Mouse (Mus musculus): Measurements from ENCODE around the gene Ubn2. TPM values are rescaled to one million over a fixed set of nuclear protein-coding genes. Genes with fewer than 3 reads are reported as not detected.
A peak's percentile ranks its signal among the peaks of the same experiment; 100 is the strongest.
"Not testable (repeated sequence)": the region's sequence is repeated elsewhere in the genome, so short reads cannot be mapped to it uniquely, and the experiment has no call there.

The Ubn2 gene
- polyA plus RNA-seq, 1 experiment from 2014 or later: 13.0 TPM

GRCm38 (mm10) chr6:38535366-38535690, 101.6 kb downstream of the Ubn2 start:
- peaks cover 13% of the 10 kb centered on the region for H3K36me3 ChIP-seq (ENCODE audit: control insufficient read depth, insufficient read depth, low read length)
- peak overlapping the region; percentile 98 to 99 for H3K27ac ChIP-seq (replicated peaks in 1 of 2; ENCODE audit: control insufficient read depth in 1 of 2, insufficient read depth in 1 of 2, low read depth in 2 of 2, low read length in 2 of 2)
- no peaks in the 10 kb centered on the region for H3K9me3 ChIP-seq (ENCODE audit: control insufficient read depth, low read length)
- H3K4me2 ChIP-seq (ENCODE audit: low read length): peak overlapping the region; percentile 69
- peak overlapping the region; percentile 87 to 91 for H3K4me3 ChIP-seq (ENCODE audit: control insufficient read depth in 1 of 2, insufficient read depth in 1 of 2, low read depth in 1 of 2, low read length in 2 of 2)
- 2% methylated on average over 9 of the region's 9 CpGs for WGBS
- H3K4me1 ChIP-seq (ENCODE audit: control insufficient read depth in 2 of 2, insufficient read depth in 2 of 2, low read length in 2 of 2): peaks cover 0 to 11% of the 10 kb centered on the region in 2 experiments; a peak in 3 of 4 replicates
- H3K9ac ChIP-seq (ENCODE audit: low read length): peak overlapping the region; percentile 97
- ATAC-seq (ENCODE audit: insufficient number of reproducible peaks, insufficient read depth, low FRiP score, low read depth): no peak
- H3K27me3 ChIP-seq (ENCODE audit: control insufficient read depth, insufficient read depth, low read length): no peaks in the 10 kb centered on the region

GRCm38 (mm10) chr6:38535788-38536187, 102.0 kb downstream of the Ubn2 start:
- Histone ChIP-seq H3K4me3 (ENCODE audit: control insufficient read depth in 1 of 2, insufficient read depth in 1 of 2, low read depth in 1 of 2, low read length in 2 of 2) (peak overlapping the region in 1 of 2 experiments; percentile 87; a peak in 2 of 4 replicates), H3K4me1 (ENCODE audit: control insufficient read depth in 2 of 2, insufficient read depth in 2 of 2, low read length in 2 of 2) (peaks cover 0 to 11% of the 10 kb centered on the region in 2 experiments; a peak in 3 of 4 replicates), H3K27ac (replicated peaks in 1 of 2; ENCODE audit: control insufficient read depth in 1 of 2, insufficient read depth in 1 of 2, low read depth in 2 of 2, low read length in 2 of 2) (peak overlapping the region in 1 of 2 experiments; percentile 99; a peak in 1 of 4 replicates), H3K36me3 (ENCODE audit: control insufficient read depth, insufficient read depth, low read length) (peaks cover 14% of the 10 kb centered on the region), H3K9me3 (ENCODE audit: control insufficient read depth, low read length) (no peaks in the 10 kb centered on the region), H3K9ac (ENCODE audit: low read length) (peak overlapping the region; percentile 97), H3K27me3 (ENCODE audit: control insufficient read depth, insufficient read depth, low read length) (no peaks in the 10 kb centered on the region), H3K4me2 (ENCODE audit: low read length) (peak overlapping the region; percentile 69)
- ATAC-seq (ENCODE audit: insufficient number of reproducible peaks, insufficient read depth, low FRiP score, low read depth): no peak
- 91% methylated on average over 1 of the region's 1 CpGs for WGBS

GRCm38 (mm10) chr6:38544141-38544540, 110.4 kb downstream of the Ubn2 start:
- not testable (repeated sequence) for H3K9me3 ChIP-seq (ENCODE audit: control insufficient read depth, low read length); ATAC-seq (ENCODE audit: insufficient number of reproducible peaks, insufficient read depth, low FRiP score, low read depth); H3K27ac ChIP-seq (replicated peaks in 1 of 2; ENCODE audit: control insufficient read depth in 1 of 2, insufficient read depth in 1 of 2, low read depth in 2 of 2, low read length in 2 of 2); H3K4me3 ChIP-seq (ENCODE audit: control insufficient read depth in 1 of 2, insufficient read depth in 1 of 2, low read depth in 1 of 2, low read length in 2 of 2); H3K27me3 ChIP-seq (ENCODE audit: control insufficient read depth, insufficient read depth, low read length); H3K4me1 ChIP-seq (ENCODE audit: control insufficient read depth in 2 of 2, insufficient read depth in 2 of 2, low read length in 2 of 2); H3K4me2 ChIP-seq (ENCODE audit: low read length); H3K9ac ChIP-seq (ENCODE audit: low read length)
- peaks cover 12% of the 10 kb centered on the region for H3K36me3 ChIP-seq (ENCODE audit: control insufficient read depth, insufficient read depth, low read length)
- 94% methylated on average over 4 of the region's 5 CpGs for WGBS

GRCm38 (mm10) chr6:38547005-38547404, 113.3 kb downstream of the Ubn2 start:
- not testable (repeated sequence) for H3K4me2 ChIP-seq (ENCODE audit: low read length); H3K36me3 ChIP-seq (ENCODE audit: control insufficient read depth, insufficient read depth, low read length); H3K4me3 ChIP-seq (ENCODE audit: control insufficient read depth in 1 of 2, insufficient read depth in 1 of 2, low read depth in 1 of 2, low read length in 2 of 2); H3K9me3 ChIP-seq (ENCODE audit: control insufficient read depth, low read length); H3K27me3 ChIP-seq (ENCODE audit: control insufficient read depth, insufficient read depth, low read length); H3K27ac ChIP-seq (replicated peaks in 1 of 2; ENCODE audit: control insufficient read depth in 1 of 2, insufficient read depth in 1 of 2, low read depth in 2 of 2, low read length in 2 of 2); H3K9ac ChIP-seq (ENCODE audit: low read length); ATAC-seq (ENCODE audit: insufficient number of reproducible peaks, insufficient read depth, low FRiP score, low read depth)
- peaks cover 5 to 14% of the 10 kb centered on the region in 2 experiments; a peak in 3 of 4 replicates for H3K4me1 ChIP-seq (ENCODE audit: control insufficient read depth in 2 of 2, insufficient read depth in 2 of 2, low read length in 2 of 2)
- 90% methylated on average over 2 of the region's 2 CpGs for WGBS

- WGBS: 23% methylated on average over 1 of the region's 1 CpGs
- Histone ChIP-seq H3K4me1 (ENCODE audit: control insufficient read depth in 2 of 2, insufficient read depth in 2 of 2, low read length in 2 of 2) (peaks cover 5 to 14% of the 10 kb centered on the region in 2 experiments; a peak in 3 of 4 replicates), H3K4me2 (ENCODE audit: low read length) (no peak overlapping the region), H3K4me3 (ENCODE audit: control insufficient read depth in 1 of 2, insufficient read depth in 1 of 2, low read depth in 1 of 2, low read length in 2 of 2) (no peak overlapping the region), H3K36me3 (ENCODE audit: control insufficient read depth, insufficient read depth, low read length) (no peaks in the 10 kb centered on the region), H3K27me3 (ENCODE audit: control insufficient read depth, insufficient read depth, low read length) (no peaks in the 10 kb centered on the region), H3K9ac (ENCODE audit: low read length) (0 out of 2 replicates have a peak overlapping the region, but pooled peaks have one; percentile 9), H3K27ac (replicated peaks in 1 of 2; ENCODE audit: control insufficient read depth in 1 of 2, insufficient read depth in 1 of 2, low read depth in 2 of 2, low read length in 2 of 2) (peak overlapping the region; percentile 20 to 84), H3K9me3 (ENCODE audit: control insufficient read depth, low read length) (no peaks in the 10 kb centered on the region)
- no peak for ATAC-seq (ENCODE audit: insufficient number of reproducible peaks, insufficient read depth, low FRiP score, low read depth)
Measured at GRCm38 (mm10) chr6:38547707-38548106, 114.0 kb downstream of the Ubn2 start.

- not testable (repeated sequence) for H3K4me3 ChIP-seq (ENCODE audit: control insufficient read depth in 1 of 2, insufficient read depth in 1 of 2, low read depth in 1 of 2, low read length in 2 of 2); H3K27ac ChIP-seq (replicated peaks in 1 of 2; ENCODE audit: control insufficient read depth in 1 of 2, insufficient read depth in 1 of 2, low read depth in 2 of 2, low read length in 2 of 2); H3K36me3 ChIP-seq (ENCODE audit: control insufficient read depth, insufficient read depth, low read length); H3K27me3 ChIP-seq (ENCODE audit: control insufficient read depth, insufficient read depth, low read length); ATAC-seq (ENCODE audit: insufficient number of reproducible peaks, insufficient read depth, low FRiP score, low read depth); H3K9me3 ChIP-seq (ENCODE audit: control insufficient read depth, low read length); H3K4me2 ChIP-seq (ENCODE audit: low read length); H3K9ac ChIP-seq (ENCODE audit: low read length)
- H3K4me1 ChIP-seq (ENCODE audit: control insufficient read depth in 2 of 2, insufficient read depth in 2 of 2, low read length in 2 of 2): peaks cover 5 to 14% of the 10 kb centered on the region in 2 experiments; a peak in 3 of 4 replicates
- WGBS: 91% methylated on average over 7 of the region's 7 CpGs
Measured at GRCm38 (mm10) chr6:38548595-38548994, 114.8 kb downstream of the Ubn2 start.

- Histone ChIP-seq H3K4me3 (ENCODE audit: control insufficient read depth in 1 of 2, insufficient read depth in 1 of 2, low read depth in 1 of 2, low read length in 2 of 2) (peak overlapping the region in 1 of 2 experiments; percentile 81; a peak in 2 of 4 replicates), H3K4me2 (ENCODE audit: low read length) (peak overlapping the region; percentile 78), H3K4me1 (ENCODE audit: control insufficient read depth in 2 of 2, insufficient read depth in 2 of 2, low read length in 2 of 2) (peaks cover 7 to 25% of the 10 kb centered on the region in 2 experiments; a peak in 3 of 4 replicates), H3K27ac (replicated peaks in 1 of 2; ENCODE audit: control insufficient read depth in 1 of 2, insufficient read depth in 1 of 2, low read depth in 2 of 2, low read length in 2 of 2) (peak overlapping the region; percentile 100; a peak in 3 of 4 replicates), H3K9ac (ENCODE audit: low read length) (peak overlapping the region; percentile 97)
- not testable (repeated sequence) for ATAC-seq (ENCODE audit: insufficient number of reproducible peaks, insufficient read depth, low FRiP score, low read depth); H3K36me3 ChIP-seq (ENCODE audit: control insufficient read depth, insufficient read depth, low read length); H3K27me3 ChIP-seq (ENCODE audit: control insufficient read depth, insufficient read depth, low read length); H3K9me3 ChIP-seq (ENCODE audit: control insufficient read depth, low read length)
- 81% methylated on average over 6 of the region's 6 CpGs for WGBS
Measured at GRCm38 (mm10) chr6:38549840-38550239, 116.1 kb downstream of the Ubn2 start.
